Mouse (Mus musculus) midbrain, embryonic 14.5 days (tissue): ENCODE measurements around the gene Fcho1. TPM values are rescaled to one million over a fixed set of nuclear protein-coding genes. Genes with fewer than 3 reads are reported as not detected.
A peak's percentile ranks its signal among the peaks of the same experiment; 100 is the strongest.
"Not testable (repeated sequence)": the region's sequence is repeated elsewhere in the genome, so short reads cannot be mapped to it uniquely, and the experiment has no call there.

ENCODE experiments used
- ATAC-seq: fragments of 200-750 bp; cut with Nextera tagmentation; 2 replicates; pipeline ENCODE4 v1.8.0; 2017; ENCODE audit warnings: moderate number of reproducible peaks, moderate library complexity; ENCODE audit not compliant: low FRiP score, low TSS enrichment
- DNase-seq: peaks from one replicate; pipeline ENCODE4 v3.0.0-alpha.2; 2015
- H3K27ac ChIP-seq: fragments of 300-500 bp; sonication (generic); replicated peaks from 2 replicates; pipeline ENCODE4 v1.5.1; 2014; ENCODE audit warnings: mild to moderate bottlenecking, low read depth, low read length, moderate library complexity
- H3K27me3 ChIP-seq: fragments of 300-500 bp; sonication (generic); 2 replicates; pipeline ENCODE4 v1.6.1; 2014; ENCODE audit warnings: low read length, control low read depth, mixed read lengths; ENCODE audit not compliant: control insufficient read depth, insufficient read depth
- H3K36me3 ChIP-seq: fragments of 300-500 bp; sonication (generic); 2 replicates; pipeline ENCODE4 v1.6.1; 2014; ENCODE audit warnings: low read length, control low read depth; ENCODE audit not compliant: control insufficient read depth, insufficient read depth
- H3K4me1 ChIP-seq: fragments of 300-500 bp; sonication (generic); 2 replicates; pipeline ENCODE4 v1.6.1; 2014; ENCODE audit warnings: mild to moderate bottlenecking, antibody characterized with exemption, low read length, control low read depth; ENCODE audit not compliant: control insufficient read depth, insufficient read depth
- H3K4me2 ChIP-seq: fragments of 300-500 bp; sonication (generic); 2 replicates; pipeline ENCODE4 v1.6.1; 2014; ENCODE audit warnings: mild to moderate bottlenecking, low read length, moderate library complexity
- H3K4me3 ChIP-seq: fragments of 300-500 bp; sonication (generic); replicated peaks from 2 replicates; pipeline ENCODE4 v1.5.1; 2014; ENCODE audit warnings: low read depth, low read length
- H3K9ac ChIP-seq: fragments of 300-500 bp; sonication (generic); replicated peaks from 2 replicates; pipeline ENCODE4 v1.6.1; 2014; ENCODE audit warnings: mild to moderate bottlenecking, low read length, moderate library complexity
- H3K9me3 ChIP-seq: fragments of 300-500 bp; sonication (generic); 2 replicates; pipeline ENCODE4 v1.6.1; 2016; ENCODE audit warnings: low read length, control low read depth, mixed read lengths; ENCODE audit not compliant: control insufficient read depth
- WGBS: fragments of 180-500 bp; shearing (Covaris S2); extraction: QIAGEN DNeasy Blood & Tissue Kit; methylation state at CpG from one replicate; pipeline ENCODE4 v1.1.7; 2014; 5-methylcytosine and 5-hydroxymethylcytosine counted together
- polyA plus RNA-seq: library from polyadenylated mRNA; unstranded; fragments of >200 nt; fragmentation: Nextera tagmentation; extraction: Ambion mirVana; gene quantifications from 2 replicates; pipeline ENCODE4 v1.2.1, GENCODE M21; 2014

The Fcho1 gene
- polyA plus RNA-seq, 1 experiment from 2014 or later = 74.6 TPM

DNA sequence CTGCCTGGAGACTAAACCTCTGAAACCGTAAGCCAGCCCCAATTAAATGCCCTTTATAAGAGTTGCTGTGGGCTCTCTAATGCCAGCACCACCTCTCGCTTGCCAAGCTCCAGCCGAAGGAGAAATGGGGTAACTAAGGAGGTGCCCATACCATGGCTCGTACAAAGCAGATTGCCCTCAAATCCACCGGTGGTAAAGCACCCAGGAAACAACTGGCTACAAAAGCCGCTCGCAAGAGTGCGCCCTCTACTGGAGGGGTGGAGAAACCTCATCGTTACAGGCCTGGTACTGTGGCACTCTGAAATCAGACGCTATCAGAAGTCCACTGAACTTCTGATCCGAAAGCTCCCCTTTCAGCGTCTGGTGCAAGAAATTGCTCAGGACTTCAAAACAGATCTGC is 30.1 kb downstream of the Fcho1 start:
- not testable (repeated sequence) for H3K27ac ChIP-seq, ATAC-seq, H3K4me3 ChIP-seq, DNase-seq, H3K36me3 ChIP-seq, H3K9me3 ChIP-seq, H3K9ac ChIP-seq, H3K4me1 ChIP-seq, H3K4me2 ChIP-seq
- 62% methylated on average over 12 of the region's 12 CpGs for WGBS
- peaks cover 62% of the 10 kb centered on the region for H3K27me3 ChIP-seq

GRCm38 (mm10) chr8:71693166-71694041 is 32.1 kb downstream of the Fcho1 start:
- peak overlapping the region; percentile 16 for H3K4me2 ChIP-seq
- no peaks in the 10 kb centered on the region for H3K36me3 ChIP-seq
- H3K27ac ChIP-seq = no peak overlapping the region
- peak; percentile 44 for DNase-seq
- H3K4me1 ChIP-seq = no peaks in the 10 kb centered on the region; the same call in 1 of the 2 replicates
- no peak; the same call in 1 of the 2 replicates for ATAC-seq
- H3K27me3 ChIP-seq = peaks cover 75% of the 10 kb centered on the region
- no peaks in the 10 kb centered on the region for H3K9me3 ChIP-seq
- H3K9ac ChIP-seq = no peak overlapping the region
- peak overlapping the region; percentile 7 for H3K4me3 ChIP-seq
- WGBS = 10% methylated on average over 68 of the region's 68 CpGs

DNA sequence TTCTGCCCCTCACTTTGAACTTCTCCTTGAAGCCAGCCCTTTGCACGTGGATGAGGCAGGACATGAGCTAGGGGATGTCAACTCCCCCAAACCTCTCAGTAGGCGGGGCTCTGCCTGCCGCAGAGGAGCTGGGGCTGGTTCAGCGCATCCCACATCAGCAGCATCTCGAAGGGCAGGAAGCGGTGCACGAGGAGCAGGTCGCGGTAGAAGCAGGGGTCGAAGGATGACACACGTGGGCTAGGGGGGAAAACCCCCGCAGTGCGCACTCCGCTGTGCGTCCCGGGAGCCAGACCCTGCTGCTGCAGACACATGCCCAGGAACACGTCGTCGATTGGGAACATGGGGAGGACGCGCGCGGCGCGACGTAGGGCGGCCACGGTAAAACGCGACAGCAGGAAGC is 33.0 kb downstream of the Fcho1 start:
- 2% methylated on average over 30 of the region's 30 CpGs for WGBS
- H3K4me2 ChIP-seq = no peak overlapping the region; the same call in 1 of the 2 replicates
- H3K4me3 ChIP-seq = 0 out of 2 replicates have a peak overlapping the region, but pooled peaks have one; percentile 2
- ATAC-seq = no peak
- H3K27ac ChIP-seq = no peak overlapping the region
- no peak for DNase-seq
- no peaks in the 10 kb centered on the region; the same call in 1 of the 2 replicates for H3K4me1 ChIP-seq
- H3K9ac ChIP-seq = no peak overlapping the region
- no peaks in the 10 kb centered on the region for H3K9me3 ChIP-seq
- no peaks in the 10 kb centered on the region for H3K36me3 ChIP-seq
- H3K27me3 ChIP-seq = peaks cover 84% of the 10 kb centered on the region

DNA sequence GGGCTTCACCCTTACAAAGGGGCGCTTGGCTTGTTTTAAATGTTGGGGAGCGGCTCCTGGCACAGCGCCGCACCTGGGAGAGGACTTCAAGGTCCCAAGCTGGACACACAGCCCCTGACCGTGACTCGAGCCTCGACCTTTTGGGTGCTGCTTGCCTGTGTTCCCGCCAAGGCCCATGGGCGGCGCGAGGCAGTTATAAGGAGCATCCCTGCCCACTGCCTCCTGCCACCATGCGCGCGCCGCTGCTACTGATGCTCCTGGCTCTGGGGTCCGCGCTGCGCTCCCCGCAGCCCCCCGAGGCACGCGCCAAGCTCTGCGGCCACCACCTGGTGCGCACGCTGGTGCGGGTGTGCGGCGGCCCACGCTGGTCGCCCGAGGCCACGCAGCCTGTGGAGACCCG is 36.5 kb downstream of the Fcho1 start, which contains the start of gene Insl3:
Gene Insl3, plus strand, starts transcription at position 187 of the 400 bp plus-strand sequence.
- Histone ChIP-seq H3K36me3 (no peaks in the 10 kb centered on the region), H3K9ac (no peak within 1 kb of the TSS), H3K4me1 (peaks cover 14% of the 10 kb centered on the region; the same call in 1 of the 2 replicates), H3K27me3 (peaks cover 100% of the 10 kb centered on the region), H3K4me2 (no peak within 1 kb of the TSS), H3K9me3 (no peaks in the 10 kb centered on the region), H3K4me3 (no peak within 1 kb of the TSS), H3K27ac (no peak within 1 kb of the TSS)
- 6% methylated on average over 33 of the region's 33 CpGs for WGBS
- ATAC-seq (no peak), DNase-seq (no peak)

DNA sequence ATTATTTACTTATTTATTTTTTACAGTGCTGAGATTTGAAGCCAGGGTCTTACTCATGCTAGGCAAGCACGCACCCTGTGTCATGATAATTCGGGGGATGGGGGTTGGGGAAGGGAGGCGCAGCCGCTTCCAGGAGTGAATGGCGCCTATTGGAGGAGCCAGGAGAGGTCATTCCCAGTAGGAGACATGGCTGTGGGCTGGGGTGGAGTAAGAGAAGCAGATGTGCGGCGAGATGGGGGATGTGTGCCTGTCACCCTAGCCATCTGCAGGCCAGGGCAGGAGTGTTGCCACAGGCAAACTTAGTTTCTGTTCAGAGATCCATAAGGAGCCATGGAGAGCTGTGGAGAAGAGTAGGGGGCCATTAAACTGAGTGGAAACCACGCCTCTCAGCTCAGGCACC is 37.9 kb downstream of the Fcho1 start:
- no peak overlapping the region for H3K4me3 ChIP-seq
- no peak for DNase-seq
- H3K4me1 ChIP-seq = 0 out of 2 replicates have a peak, but pooled peaks cover 14% of the 10 kb centered on the region
- no peak overlapping the region for H3K9ac ChIP-seq
- under 1% methylated on average over 8 of the region's 8 CpGs for WGBS
- no peak overlapping the region for H3K4me2 ChIP-seq
- H3K27me3 ChIP-seq = peaks cover 100% of the 10 kb centered on the region
- no peak overlapping the region for H3K27ac ChIP-seq
- H3K36me3 ChIP-seq = no peaks in the 10 kb centered on the region
- ATAC-seq = no peak
- no peaks in the 10 kb centered on the region for H3K9me3 ChIP-seq

GRCm38 (mm10) chr8:71686143-71686734 is 39.3 kb downstream of the Fcho1 start:
- Histone ChIP-seq H3K27ac (no peak overlapping the region), H3K4me1 (0 out of 2 replicates have a peak, but pooled peaks cover 14% of the 10 kb centered on the region), H3K4me2 (peak overlapping the region; percentile 65), H3K9ac (peak overlapping the region; percentile 47; the same call in 1 of the 2 replicates), H3K36me3 (no peaks in the 10 kb centered on the region), H3K9me3 (no peaks in the 10 kb centered on the region), H3K4me3 (peak overlapping the region; percentile 39), H3K27me3 (peaks cover 100% of the 10 kb centered on the region)
- DNase-seq (peak; percentile 52), ATAC-seq (peak; percentile 43)
- 2% methylated on average over 23 of the region's 23 CpGs for WGBS

DNA sequence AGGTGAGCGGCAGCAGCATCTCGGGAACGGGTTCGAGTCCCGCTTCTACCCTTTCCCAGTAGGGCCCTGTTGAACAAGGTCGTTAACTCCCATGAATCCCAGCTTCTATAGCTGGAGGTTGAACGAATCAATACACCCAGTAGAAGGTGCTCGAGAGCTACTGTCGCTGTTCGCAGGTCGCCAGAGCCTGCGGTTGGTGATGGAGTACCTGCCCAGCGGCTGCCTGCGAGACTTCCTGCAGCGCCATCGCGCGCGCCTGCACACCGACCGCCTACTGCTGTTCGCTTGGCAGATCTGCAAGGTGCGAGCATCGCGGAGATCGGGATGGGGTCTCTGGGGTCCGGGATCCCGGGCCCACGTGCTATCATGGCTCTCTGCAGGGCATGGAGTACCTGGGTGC is 39.9 kb downstream of the Fcho1 start:
- H3K9me3 ChIP-seq = no peaks in the 10 kb centered on the region
- peak; percentile 77 for DNase-seq
- H3K9ac ChIP-seq = peak overlapping the region; percentile 47; the same call in 1 of the 2 replicates
- 0 out of 2 replicates have a peak, but pooled peaks cover 14% of the 10 kb centered on the region for H3K4me1 ChIP-seq
- ATAC-seq = peak; percentile 21; the same call in 1 of the 2 replicates
- 1% methylated on average over 29 of the region's 29 CpGs for WGBS
- no peak overlapping the region for H3K27ac ChIP-seq
- H3K4me2 ChIP-seq = peak overlapping the region; percentile 65
- no peaks in the 10 kb centered on the region for H3K36me3 ChIP-seq
- H3K4me3 ChIP-seq = peak overlapping the region; percentile 39
- H3K27me3 ChIP-seq = peaks cover 100% of the 10 kb centered on the region

DNA sequence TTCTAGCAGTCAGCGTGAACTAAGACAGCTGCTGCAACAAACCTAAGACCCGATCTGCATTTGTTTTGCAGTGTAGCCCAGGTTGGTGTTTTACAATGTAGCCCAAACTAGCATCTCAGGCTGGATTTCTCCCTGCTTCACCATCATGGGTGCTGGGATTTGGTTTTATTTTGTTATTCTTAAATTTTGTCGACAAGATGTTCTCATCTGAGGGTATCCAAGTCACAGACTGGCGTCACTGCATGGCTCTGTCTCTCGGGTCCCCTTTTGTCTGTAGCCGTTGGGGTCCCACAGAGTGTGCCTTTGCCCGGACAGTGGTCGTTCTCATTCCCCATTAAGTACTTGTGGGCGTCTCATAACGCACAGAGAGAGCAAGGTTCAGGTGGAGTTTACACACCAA is 40.8 kb downstream of the Fcho1 start:
- no peaks in the 10 kb centered on the region for H3K36me3 ChIP-seq
- ATAC-seq = no peak
- 0 out of 2 replicates have a peak, but pooled peaks cover 14% of the 10 kb centered on the region for H3K4me1 ChIP-seq
- H3K9me3 ChIP-seq = no peaks in the 10 kb centered on the region
- WGBS = 13% methylated on average over 10 of the region's 10 CpGs
- H3K27ac ChIP-seq = no peak overlapping the region
- no peak for DNase-seq
- no peak overlapping the region for H3K4me3 ChIP-seq
- no peak overlapping the region for H3K9ac ChIP-seq
- peaks cover 100% of the 10 kb centered on the region for H3K27me3 ChIP-seq
- H3K4me2 ChIP-seq = no peak overlapping the region
